Mouse (Mus musculus) forebrain, embryonic 16.5 days (tissue): ENCODE results near the gene Hdhd3. TPM values are rescaled to one million over a fixed set of nuclear protein-coding genes. Genes with fewer than 3 reads are reported as not detected.

Experiments used
- ATAC-seq: fragments of 200-750 bp; cut with Nextera tagmentation; 2 replicates; pipeline ENCODE4 v1.8.0; 2017; ENCODE audit warnings: mild to moderate bottlenecking, moderate library complexity
- H3K27ac ChIP-seq: fragments of 300-500 bp; sonication (generic); 2 replicates; pipeline ENCODE4 v1.5.1; 2014; ENCODE audit warnings: low read length, control low read depth
- H3K27me3 ChIP-seq: fragments of 300-500 bp; sonication (generic); replicated peaks from 2 replicates; pipeline ENCODE4 v1.6.1; 2014; ENCODE audit warnings: low read length; ENCODE audit not compliant: control insufficient read depth, insufficient read depth
- H3K36me3 ChIP-seq: fragments of 300-500 bp; sonication (generic); 2 replicates; pipeline ENCODE4 v1.6.1; 2014; ENCODE audit not compliant: control insufficient read depth, insufficient read depth
- H3K4me1 ChIP-seq: fragments of 300-500 bp; sonication (generic); replicated peaks from 2 replicates; pipeline ENCODE4 v1.6.1; 2014; ENCODE audit warnings: low read length; ENCODE audit not compliant: control insufficient read depth, insufficient read depth
- H3K4me2 ChIP-seq: fragments of 300-500 bp; sonication (generic); 2 replicates; pipeline ENCODE4 v1.6.1; 2014; ENCODE audit warnings: mild to moderate bottlenecking, low read length, control low read depth
- H3K4me3 ChIP-seq: fragments of 300-500 bp; sonication (generic); replicated peaks from 2 replicates; pipeline ENCODE4 v1.5.1; 2014; ENCODE audit warnings: mild to moderate bottlenecking, low read length, control low read depth
- H3K9ac ChIP-seq: fragments of 300-500 bp; sonication (generic); replicated peaks from 2 replicates; pipeline ENCODE4 v1.6.1; 2014; ENCODE audit warnings: low read depth, low read length, control low read depth
- H3K9me3 ChIP-seq: fragments of 300-500 bp; sonication (generic); 2 replicates; pipeline ENCODE4 v1.6.1; 2016; ENCODE audit warnings: low read length; ENCODE audit not compliant: control insufficient read depth
- WGBS: fragments of 180-500 bp; shearing (Covaris S2); extraction: QIAGEN DNeasy Blood & Tissue Kit; methylation state at CpG from one replicate; pipeline ENCODE4 v1.1.7; 2014; 5-methylcytosine and 5-hydroxymethylcytosine counted together
- polyA plus RNA-seq: library from polyadenylated mRNA; unstranded; fragments of >200 nt; fragmentation: Nextera tagmentation; extraction: Ambion mirVana; gene quantifications from 2 replicates; pipeline ENCODE4 v1.2.1, GENCODE M21; 2015

The Hdhd3 gene
- polyA plus RNA-seq, 1 experiment from 2014 or later, result 9.7 TPM

- H3K4me2 ChIP-seq, result no peak overlapping the region
- no peak overlapping the region for H3K9ac ChIP-seq
- H3K27me3 ChIP-seq, result no peaks in the 10 kb centered on the region
- H3K9me3 ChIP-seq, result no peaks in the 10 kb centered on the region
- H3K36me3 ChIP-seq, result peaks cover 12% of the 10 kb centered on the region; the same call in 1 of the 2 replicates
- 59% methylated on average over 2 of the region's 2 CpGs for WGBS
- H3K27ac ChIP-seq, result no peak overlapping the region
- no peak for ATAC-seq
- H3K4me1 ChIP-seq, result peaks cover 11% of the 10 kb centered on the region
- H3K4me3 ChIP-seq, result no peak overlapping the region
These were observed 12.8 kb upstream of the Hdhd3 start for GRCm38 (mm10) chr4:62516079-62516478.

- no peak overlapping the region for H3K4me2 ChIP-seq
- peaks cover 11% of the 10 kb centered on the region for H3K4me1 ChIP-seq
- no peak overlapping the region for H3K4me3 ChIP-seq
- H3K36me3 ChIP-seq, result peaks cover 12% of the 10 kb centered on the region
- 88% methylated on average over 3 of the region's 3 CpGs for WGBS
- no peaks in the 10 kb centered on the region for H3K27me3 ChIP-seq
- no peak for ATAC-seq
- H3K27ac ChIP-seq, result no peak overlapping the region
- no peaks in the 10 kb centered on the region for H3K9me3 ChIP-seq
- no peak overlapping the region for H3K9ac ChIP-seq
These were observed 12.2 kb upstream of the Hdhd3 start for GRCm38 (mm10) chr4:62515490-62515889.

GRCm38 (mm10) chr4:62514995-62515394, 11.7 kb upstream of the Hdhd3 start:
- peaks cover 11% of the 10 kb centered on the region for H3K4me1 ChIP-seq
- no peak overlapping the region for H3K4me3 ChIP-seq
- no peak overlapping the region for H3K9ac ChIP-seq
- H3K36me3 ChIP-seq, result peaks cover 16% of the 10 kb centered on the region
- H3K27ac ChIP-seq, result no peak overlapping the region
- H3K4me2 ChIP-seq, result no peak overlapping the region
- WGBS, result 86% methylated on average over 7 of the region's 7 CpGs
- no peaks in the 10 kb centered on the region for H3K27me3 ChIP-seq
- no peak for ATAC-seq
- no peaks in the 10 kb centered on the region for H3K9me3 ChIP-seq

- 49% methylated on average over 11 of the region's 11 CpGs for WGBS
These were observed 10.8 kb upstream of the Hdhd3 start for GRCm38 (mm10) chr4:62513998-62514506.

GRCm38 (mm10) chr4:62509946-62510345, 6.7 kb upstream of the Hdhd3 start:
- Histone ChIP-seq H3K36me3 (peaks cover 33% of the 10 kb centered on the region), H3K27me3 (no peaks in the 10 kb centered on the region), H3K9ac (no peak overlapping the region), H3K9me3 (no peaks in the 10 kb centered on the region), H3K4me2 (no peak overlapping the region), H3K4me1 (no peaks in the 10 kb centered on the region), H3K27ac (no peak overlapping the region), H3K4me3 (no peak overlapping the region)
- 93% methylated on average over 11 of the region's 11 CpGs for WGBS
- no peak for ATAC-seq

More at GRCm38 (mm10) chr4:62513998-62514506, 10.8 kb upstream of the Hdhd3 start:
- Histone ChIP-seq H3K36me3 (peaks cover 22% of the 10 kb centered on the region), H3K4me2 (no peak overlapping the region), H3K4me1 (peaks cover 8% of the 10 kb centered on the region), H3K27me3 (no peaks in the 10 kb centered on the region), H3K9me3 (no peaks in the 10 kb centered on the region), H3K27ac (no peak overlapping the region), H3K9ac (no peak overlapping the region), H3K4me3 (no peak overlapping the region)
- no peak for ATAC-seq

DNA sequence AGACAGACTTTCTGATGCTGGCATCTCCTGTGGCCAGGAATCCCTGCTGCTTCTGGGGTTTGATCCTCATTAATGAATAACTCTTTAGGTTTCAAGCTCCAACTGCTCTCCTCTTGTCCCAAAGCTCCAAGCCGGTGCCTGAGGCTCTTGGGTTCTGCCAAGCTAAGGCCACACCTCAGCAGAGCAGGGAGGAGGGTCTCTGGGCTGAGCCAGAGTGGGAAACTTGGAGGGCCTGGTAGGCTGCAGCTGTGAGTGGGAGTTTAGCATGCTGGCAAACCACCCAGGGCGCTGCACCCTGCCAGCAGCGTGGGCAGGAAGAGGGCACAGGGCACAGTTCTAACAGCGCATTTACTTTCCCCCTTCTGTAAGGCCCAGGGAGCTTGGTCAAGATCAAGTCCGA, 5.6 kb upstream of the Hdhd3 start:
- H3K4me2 ChIP-seq, result no peak overlapping the region
- no peaks in the 10 kb centered on the region for H3K9me3 ChIP-seq
- no peaks in the 10 kb centered on the region for H3K4me1 ChIP-seq
- ATAC-seq, result no peak
- H3K27me3 ChIP-seq, result no peaks in the 10 kb centered on the region
- H3K9ac ChIP-seq, result no peak overlapping the region
- 91% methylated on average over 5 of the region's 5 CpGs for WGBS
- H3K36me3 ChIP-seq, result peaks cover 33% of the 10 kb centered on the region
- H3K4me3 ChIP-seq, result no peak overlapping the region
- no peak overlapping the region for H3K27ac ChIP-seq

- Histone ChIP-seq H3K27ac (no peak overlapping the region), H3K9me3 (no peaks in the 10 kb centered on the region), H3K4me2 (no peak overlapping the region), H3K36me3 (peaks cover 24% of the 10 kb centered on the region), H3K27me3 (no peaks in the 10 kb centered on the region), H3K9ac (no peak overlapping the region), H3K4me3 (no peak overlapping the region), H3K4me1 (no peaks in the 10 kb centered on the region)
- no peak for ATAC-seq
- 88% methylated on average over 2 of the region's 2 CpGs for WGBS
These were observed 3.5 kb upstream of the Hdhd3 start for GRCm38 (mm10) chr4:62506798-62507197.

DNA sequence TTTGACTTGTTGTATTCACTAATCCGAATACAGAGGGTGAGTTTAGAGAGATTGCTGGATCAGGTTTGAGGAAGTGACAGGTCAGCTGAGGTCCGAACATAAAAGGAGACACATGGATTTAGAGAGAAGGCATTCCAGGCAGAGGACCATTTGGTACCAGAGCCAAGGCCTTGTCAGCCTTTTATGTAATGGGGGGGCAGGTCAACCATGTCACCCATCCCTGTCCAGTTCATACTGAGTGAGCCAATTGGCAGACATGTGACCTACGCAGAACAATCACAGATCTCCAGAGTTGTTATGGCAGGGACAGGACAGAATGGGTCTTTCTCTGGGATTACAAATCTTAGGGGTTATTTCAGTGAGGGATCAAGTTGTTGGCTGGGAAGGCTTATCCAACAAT, 2.7 kb upstream of the Hdhd3 start:
- no peak overlapping the region for H3K27ac ChIP-seq
- 88% methylated on average over 3 of the region's 3 CpGs for WGBS
- ATAC-seq, result no peak

DNA sequence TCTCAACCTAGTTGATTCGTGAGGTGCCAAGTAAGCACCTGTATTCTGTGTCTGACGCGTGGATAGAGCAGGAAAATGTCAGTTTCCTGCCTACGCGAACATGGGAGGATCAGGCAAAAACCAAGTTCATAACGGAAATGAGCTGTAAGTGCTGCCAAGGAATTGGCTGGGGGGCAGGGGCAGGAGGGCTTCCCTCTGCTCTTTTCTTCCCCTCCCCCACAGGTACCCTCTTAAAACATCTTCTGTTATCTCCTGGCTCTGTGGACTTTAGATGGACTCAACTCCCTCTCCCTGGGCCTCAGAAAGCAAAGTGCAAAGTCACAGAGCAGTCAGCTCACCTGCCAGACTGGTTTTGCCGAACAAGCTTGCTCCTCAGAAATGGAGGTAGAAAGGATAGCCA, 298 bp downstream of the Hdhd3 start:
- 81% methylated on average over 7 of the region's 7 CpGs for WGBS
- Histone ChIP-seq H3K9ac (no peak overlapping the region), H3K27ac (no peak overlapping the region), H3K4me3 (no peak overlapping the region), H3K9me3 (no peaks in the 10 kb centered on the region), H3K27me3 (no peaks in the 10 kb centered on the region), H3K4me1 (peaks cover 6% of the 10 kb centered on the region), H3K4me2 (no peak overlapping the region), H3K36me3 (0 out of 2 replicates have a peak, but pooled peaks cover 6% of the 10 kb centered on the region)
- ATAC-seq, result no peak

More for the DNA sequence above, 2.7 kb upstream of the Hdhd3 start:
- H3K36me3 ChIP-seq, result peaks cover 21% of the 10 kb centered on the region
- peaks cover 6% of the 10 kb centered on the region for H3K4me1 ChIP-seq
- H3K9ac ChIP-seq, result no peak overlapping the region
- no peak overlapping the region for H3K4me3 ChIP-seq
- no peak overlapping the region for H3K4me2 ChIP-seq
- no peaks in the 10 kb centered on the region for H3K27me3 ChIP-seq
- no peaks in the 10 kb centered on the region for H3K9me3 ChIP-seq
